Mouse (Mus musculus) right cerebral cortex, postnatal 4 days (tissue): ENCODE data around the gene Sft2d1.
A peak's percentile ranks its signal among the peaks of the same experiment; 100 is the strongest.

Experiments used
- DNase-seq: peaks from one replicate; pipeline ENCODE4 v3.0.0-alpha.2; 2022

Sft2d1 gene

DNA sequence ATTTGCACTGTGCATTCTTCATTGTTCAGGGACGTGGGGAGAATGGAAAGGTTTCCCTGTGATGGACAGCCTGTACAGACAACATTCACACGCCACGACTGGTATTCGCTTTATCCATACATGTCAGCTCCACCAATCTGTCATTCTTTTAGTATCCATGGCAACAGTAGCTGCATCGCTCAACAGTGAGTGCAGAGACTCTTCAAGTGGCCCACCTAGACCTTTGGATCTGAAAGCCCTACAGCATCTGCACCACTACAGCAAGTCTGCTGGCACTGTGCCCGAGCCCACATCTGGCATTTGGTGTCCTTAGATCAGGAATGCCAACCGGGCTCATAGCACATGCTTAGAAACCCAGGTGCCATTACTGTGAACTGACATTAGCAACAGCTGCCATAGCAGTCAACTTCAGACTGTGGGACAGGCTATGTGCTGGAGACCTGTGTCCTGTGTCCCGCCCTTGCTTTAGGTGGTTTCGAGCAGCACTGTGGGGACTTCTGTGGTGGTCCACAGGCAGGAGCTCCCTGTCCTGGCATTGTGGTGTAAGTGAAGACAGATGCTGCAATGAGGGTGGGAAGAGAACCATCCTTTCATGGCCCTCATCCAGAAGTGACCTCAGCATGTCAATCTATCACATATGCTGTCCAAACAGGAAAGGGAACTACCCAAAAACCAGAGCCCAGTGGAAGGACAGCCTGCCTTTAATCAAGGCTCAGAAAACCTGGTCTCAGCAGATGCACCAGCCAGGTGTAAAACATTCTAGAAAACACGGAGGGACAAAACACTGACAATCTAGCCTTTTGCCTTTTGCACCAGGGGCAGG lies 50.6 kb downstream of the Sft2d1 start:
- no peak for DNase-seq

DNA sequence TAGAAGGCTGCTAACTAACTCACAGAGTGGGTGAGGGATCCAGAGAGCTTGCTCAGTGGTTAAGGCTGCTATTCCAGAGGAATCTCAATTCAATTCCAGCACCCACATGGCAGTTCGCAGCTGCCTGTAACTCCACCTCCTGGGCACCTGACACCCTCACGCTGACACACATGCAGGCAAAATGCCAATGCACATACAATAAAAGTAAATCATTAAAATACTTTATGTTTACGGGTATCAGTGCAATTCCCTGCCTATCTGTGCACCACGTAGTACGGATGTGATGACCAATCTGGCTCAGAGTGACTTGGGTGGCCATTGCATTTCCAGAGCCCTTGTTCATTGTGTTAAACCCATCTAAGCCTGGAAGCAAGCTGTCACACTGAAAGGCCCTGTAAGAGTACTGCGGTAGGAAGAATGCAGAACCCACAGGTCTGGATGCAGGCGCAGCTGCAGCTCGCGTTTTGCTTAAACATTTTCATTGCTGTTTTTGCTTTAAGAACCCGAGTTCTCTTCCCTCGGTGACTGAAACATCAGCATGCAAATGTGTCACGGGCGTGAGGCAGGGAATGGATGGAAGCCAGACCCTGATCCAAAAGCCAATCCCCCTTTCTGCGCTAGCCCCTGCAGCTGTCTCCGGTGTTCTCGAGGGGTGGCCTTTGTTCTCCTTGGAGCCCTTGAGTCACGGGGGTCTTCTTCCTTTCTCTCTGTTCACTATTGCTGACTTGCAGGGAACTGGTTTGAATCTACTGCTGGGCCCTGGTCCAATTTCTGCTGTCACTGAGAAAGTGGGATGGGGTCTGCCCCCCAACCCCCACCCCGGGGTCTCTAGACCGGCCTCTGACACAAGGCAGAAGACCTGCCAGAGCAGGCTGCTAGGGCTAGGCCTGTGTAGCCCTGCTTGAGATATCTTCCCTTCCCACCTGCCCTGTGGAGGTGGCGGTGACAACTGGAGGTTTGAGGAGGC lies 56.9 kb downstream of the Sft2d1 start:
- peak; percentile 64 for DNase-seq

DNA sequence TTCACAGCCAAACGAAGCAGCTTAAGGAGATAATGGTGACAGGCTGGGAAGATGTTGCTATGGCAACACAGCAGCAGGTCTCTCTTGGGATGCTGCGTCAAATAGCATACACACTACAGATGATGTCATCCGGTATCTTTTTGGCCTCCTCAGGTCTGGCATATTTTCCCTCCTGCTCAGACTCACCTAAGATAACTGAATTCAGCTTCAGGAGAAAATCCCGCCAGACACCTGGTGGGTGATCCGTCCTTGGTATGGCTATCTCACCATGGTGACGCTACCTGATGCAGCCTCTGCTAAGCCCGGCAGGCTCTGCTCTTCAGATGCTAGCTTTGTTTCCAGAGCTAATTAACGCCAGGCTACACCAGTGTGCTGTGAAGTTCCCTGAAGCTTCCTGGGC lies 57.7 kb downstream of the Sft2d1 start:
- peak; percentile 37 for DNase-seq

DNA sequence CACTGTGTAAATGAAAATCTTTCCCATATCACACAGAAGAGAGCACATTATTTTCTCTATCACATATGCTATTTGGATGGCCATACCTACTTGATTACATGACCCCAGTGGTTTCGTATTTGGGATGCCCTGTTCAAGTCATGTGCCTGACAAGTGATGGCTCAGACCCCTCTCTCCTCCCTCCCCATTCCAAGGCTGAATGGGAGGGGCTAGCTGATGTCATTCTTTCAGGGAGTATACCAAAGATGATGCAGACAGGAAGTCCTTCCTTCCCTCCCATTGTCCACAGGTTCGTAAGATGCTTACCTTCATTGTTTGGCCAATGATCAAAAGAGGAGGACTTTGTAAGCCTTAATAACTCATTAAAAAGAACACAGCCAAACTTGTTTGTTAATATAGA lies 58.3 kb downstream of the Sft2d1 start:
- DNase-seq: no peak

DNA sequence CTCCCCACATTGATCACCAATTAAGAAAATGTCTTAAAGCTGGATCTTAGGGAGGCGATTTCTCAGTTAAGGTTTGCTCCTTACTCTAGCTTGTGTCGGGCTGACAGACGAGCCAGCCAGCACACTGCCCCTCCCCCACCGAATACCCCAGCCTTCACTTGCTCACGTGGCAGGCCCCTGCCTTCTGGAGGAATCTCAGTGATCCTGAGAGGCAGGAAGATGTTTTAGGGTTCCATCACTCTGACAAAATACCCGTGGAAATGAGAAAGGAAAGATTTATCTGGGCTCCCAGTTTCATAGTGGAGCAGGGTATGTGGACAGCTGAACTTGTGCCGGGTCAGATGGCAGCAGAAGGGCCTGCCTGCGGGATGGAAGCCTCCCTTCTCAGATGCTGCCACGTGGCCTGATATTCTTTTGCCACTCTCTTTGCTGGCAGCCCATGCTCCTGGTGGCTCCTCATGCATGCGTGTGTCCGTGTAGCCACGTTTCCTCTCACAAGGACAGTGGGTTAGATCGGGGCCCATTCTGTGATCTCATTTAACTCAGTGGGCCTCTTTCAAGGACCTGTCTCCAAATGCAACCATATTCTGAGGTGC lies 59.8 kb downstream of the Sft2d1 start:
- DNase-seq: peak; percentile 43

DNA sequence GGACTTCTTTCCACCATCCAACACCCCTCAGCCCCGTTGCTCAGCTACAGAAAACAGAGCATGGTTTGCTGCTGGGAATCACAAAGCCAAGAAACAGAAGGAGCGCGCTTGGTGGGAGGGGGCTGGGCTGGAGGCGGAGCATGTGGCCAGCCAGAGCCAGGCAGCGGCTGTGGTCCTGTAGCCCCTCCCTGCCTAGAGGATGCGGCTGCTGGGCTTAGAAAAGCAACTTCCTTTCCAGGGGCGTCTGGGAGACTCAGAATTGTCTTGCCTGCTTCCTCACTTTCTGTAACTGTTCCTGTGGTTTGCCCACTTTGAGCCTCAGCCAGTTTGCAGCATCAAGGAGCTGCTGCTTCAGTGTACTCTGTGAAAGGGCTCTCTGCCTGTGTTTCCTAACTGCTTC lies 60.9 kb downstream of the Sft2d1 start:
- DNase-seq: peak; percentile 77

DNA sequence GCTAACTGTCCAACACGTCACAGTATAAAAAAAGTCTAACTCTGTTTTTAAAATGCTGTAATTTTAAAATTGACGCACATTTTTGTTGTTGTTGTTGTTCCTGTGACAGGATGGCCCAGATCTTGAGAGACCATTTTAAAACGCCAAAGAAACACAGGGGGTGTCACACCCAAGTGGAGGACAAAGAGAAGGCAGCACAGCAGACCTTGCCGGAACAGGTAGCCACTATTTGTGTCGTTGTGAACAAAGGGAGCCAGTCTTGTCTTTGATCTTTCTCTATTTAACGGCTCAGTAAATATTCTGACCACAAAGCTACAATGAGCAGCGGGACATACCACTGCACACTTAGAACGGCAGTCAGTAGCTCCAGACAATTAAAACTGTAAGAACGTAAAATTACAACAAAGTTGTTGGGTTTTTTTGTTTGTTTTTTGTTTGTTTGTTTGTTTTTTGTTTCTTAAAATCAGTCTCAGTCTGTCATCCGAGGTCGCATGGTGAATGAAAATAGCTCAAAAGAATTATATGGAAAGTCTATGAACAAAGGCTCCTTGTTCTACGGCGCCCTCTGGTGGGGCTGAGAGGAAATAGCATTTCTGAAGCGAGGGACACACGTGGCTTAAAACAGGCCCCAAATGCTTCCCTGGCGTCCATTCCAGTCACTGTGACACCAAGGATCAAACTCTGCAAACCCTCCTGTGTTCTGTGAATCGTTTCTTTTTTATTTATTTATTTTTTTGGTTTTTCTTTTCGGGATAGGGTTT lies 61.6 kb downstream of the Sft2d1 start:
- DNase-seq: peak; percentile 85
